ENCODE assay signal across 17 mouse cellular contexts in the genomic region with DNA sequence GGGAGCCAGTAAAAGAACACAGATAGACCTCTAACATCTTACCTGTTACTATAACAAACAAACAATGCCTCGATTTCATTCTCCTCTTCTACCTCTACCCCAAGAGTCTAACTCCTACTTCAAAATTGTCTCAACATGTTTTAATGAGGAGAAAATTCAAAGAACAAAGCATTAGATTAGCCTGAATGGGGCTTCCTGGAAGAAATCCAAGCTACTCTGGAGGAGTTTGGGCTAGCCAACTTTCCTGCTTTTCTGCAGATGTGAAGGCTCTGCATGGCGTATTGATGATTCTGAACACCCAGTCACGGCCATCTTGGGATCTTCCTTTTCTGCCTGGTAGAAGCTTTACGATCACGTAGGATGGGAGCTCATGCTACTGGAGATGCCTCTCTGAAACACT.
DNase-seq lines count a peak whose midpoint lies in the region; ATAC-seq lines count a peak whose summit lies in the region.
"Had no signal": no experiment of that assay in that cellular context is flagged by ENCODE, and none has a peak within 500 bp of the region (broad histone marks: within the 10 kb centered on the region; RNA-seq: fewer than 3 reads in every experiment).

No protein-coding gene starts in this region.

- H3K9me3 ChIP-seq in heart, embryonic 10.5 days, result no peaks in the 10 kb centered on the region
- no peaks in the 10 kb centered on the region for H3K9me3 ChIP-seq in midbrain, embryonic 11.5 days (ENCODE audit: control insufficient read depth, low read length)
- no peaks in the 10 kb centered on the region for H3K9me3 ChIP-seq in midbrain, embryonic 10.5 days (replicated peaks)
- H3K9me3 ChIP-seq: embryonic facial prominence, embryonic 10.5 days; embryonic facial prominence, embryonic 12.5 days; forebrain, embryonic 13.5 days had no signal

- peak; percentile 81 for DNase-seq in heart, adult 11 months
- no peak for DNase-seq in heart, embryonic 10.5 days (ENCODE audit: low spot score)
- DNase-seq in midbrain, embryonic 11.5 days (ENCODE audit: low spot score, missing footprints), result peak; percentile 28
- DNase-seq in midbrain, embryonic 10.5 days (ENCODE audit: low spot score), result no peak
- DNase-seq in gastrocnemius, postnatal 4 days (ENCODE audit: low spot score in 2 of 2), result no peak
- DNase-seq: adrenal gland, adult 2 months; adrenal gland, postnatal 10 days; adrenal gland, postnatal 25 days; cerebellum, adult 11-12 months; cerebellum, adult 2 months; cerebellum, adult 9-10 months; cerebellum, postnatal 10 days; cerebellum, postnatal 25 days had no signal

- WGBS in heart, embryonic 10.5 days, result 85% methylated on average over 5 of the region's 5 CpGs
- WGBS in midbrain, embryonic 11.5 days, result 90% methylated on average over 5 of the region's 5 CpGs
- WGBS in midbrain, embryonic 10.5 days, result 88% methylated on average over 5 of the region's 5 CpGs

- no peak overlapping the region for H3K4me3 ChIP-seq in heart, embryonic 10.5 days
- H3K4me3 ChIP-seq in midbrain, embryonic 11.5 days (ENCODE audit: low read depth, low read length), result no peak overlapping the region
- H3K4me3 ChIP-seq in midbrain, embryonic 10.5 days, result no peak overlapping the region
- H3K4me3 ChIP-seq: embryonic facial prominence, embryonic 10.5 days; embryonic facial prominence, embryonic 12.5 days; forebrain, embryonic 13.5 days had no signal

- no peak overlapping the region for H3K4me2 ChIP-seq in midbrain, embryonic 11.5 days
- H3K4me2 ChIP-seq: embryonic facial prominence, embryonic 12.5 days; forebrain, embryonic 13.5 days had no signal

- ATAC-seq in midbrain, embryonic 11.5 days (ENCODE audit: low FRiP score), result no peak
- ATAC-seq: forebrain, embryonic 13.5 days; forebrain, embryonic 16.5 days had no signal

- H3K9ac ChIP-seq in midbrain, embryonic 11.5 days (ENCODE audit: low read length), result no peak overlapping the region
- H3K9ac ChIP-seq: embryonic facial prominence, embryonic 12.5 days; forebrain, embryonic 13.5 days had no signal

- H3K27me3 ChIP-seq in heart, embryonic 10.5 days (ENCODE audit: insufficient read depth, poor library complexity, severe bottlenecking), result no peaks in the 10 kb centered on the region
- H3K27me3 ChIP-seq in midbrain, embryonic 11.5 days (ENCODE audit: control insufficient read depth, insufficient read depth, low read length), result no peaks in the 10 kb centered on the region
- H3K27me3 ChIP-seq in midbrain, embryonic 10.5 days (ENCODE audit: low read depth, poor library complexity, severe bottlenecking), result peaks cover 7% of the 10 kb centered on the region
- H3K27me3 ChIP-seq: embryonic facial prominence, embryonic 12.5 days; forebrain, embryonic 13.5 days had no signal

- H3K27ac ChIP-seq in heart, embryonic 10.5 days, result no peak overlapping the region
- H3K27ac ChIP-seq in midbrain, embryonic 11.5 days (ENCODE audit: low read depth, low read length), result no peak overlapping the region
- H3K27ac ChIP-seq in midbrain, embryonic 10.5 days (replicated peaks), result no peak overlapping the region
- H3K27ac ChIP-seq: embryonic facial prominence, embryonic 10.5 days; embryonic facial prominence, embryonic 12.5 days; forebrain, embryonic 13.5 days had no signal

- H3K4me1 ChIP-seq in heart, embryonic 10.5 days, result peaks cover 5% of the 10 kb centered on the region
- no peaks in the 10 kb centered on the region for H3K4me1 ChIP-seq in midbrain, embryonic 11.5 days (ENCODE audit: control insufficient read depth, insufficient read depth, low read length)
- peaks cover 11% of the 10 kb centered on the region for H3K4me1 ChIP-seq in midbrain, embryonic 10.5 days

- H3K36me3 ChIP-seq in heart, embryonic 10.5 days, result no peaks in the 10 kb centered on the region
- H3K36me3 ChIP-seq in midbrain, embryonic 11.5 days (ENCODE audit: control insufficient read depth, insufficient read depth, low read length), result no peaks in the 10 kb centered on the region
- no peaks in the 10 kb centered on the region for H3K36me3 ChIP-seq in midbrain, embryonic 10.5 days
- H3K36me3 ChIP-seq: embryonic facial prominence, embryonic 10.5 days; embryonic facial prominence, embryonic 12.5 days had no signal

Comparison
In these comparisons a context has a peak if more than half of its experiments do, and no peak if none do; other contexts are left out.
1. DNase-seq: peak in heart, adult 11 months (single experiment) and midbrain, embryonic 11.5 days (single experiment); none in heart, embryonic 10.5 days (single experiment), midbrain, embryonic 10.5 days (single experiment) and gastrocnemius, postnatal 4 days (0 of 2).